Mouse (Mus musculus) kidney, postnatal 0 days (tissue): ENCODE measurements at regions not wholly inside any gene's neighbourhood (a gene's known extent, or its start where the extent isn't known, plus 50 kb on each side); places are given as distances from the start of the nearest gene placed in this dataset.

Experiments
- ATAC-seq: fragments of 200-750 bp; cut with Nextera tagmentation; replicated peaks from 2 replicates; pipeline ENCODE4 v1.8.0; 2017; ENCODE audit warnings: low read depth, moderate number of reproducible peaks, moderate TSS enrichment, moderate library complexity; ENCODE audit not compliant: low FRiP score
- DNase-seq: peaks from one replicate; pipeline ENCODE4 v3.0.0-alpha.2; 2016; ENCODE audit warnings: low spot score
- H3K27ac ChIP-seq: fragments of 300-500 bp; sonication (generic); 2 replicates; pipeline ENCODE4 v1.5.1; 2014; ENCODE audit warnings: mild to moderate bottlenecking
- H3K27me3 ChIP-seq: fragments of 300-500 bp; sonication (generic); 2 replicates; pipeline ENCODE4 v1.6.1; 2014; ENCODE audit warnings: low read length, mixed read lengths; ENCODE audit not compliant: insufficient read depth
- H3K36me3 ChIP-seq: fragments of 300-500 bp; sonication (generic); 2 replicates; pipeline ENCODE4 v1.6.1; 2014; ENCODE audit warnings: low read length, mixed read lengths; ENCODE audit not compliant: insufficient read depth
- H3K4me1 ChIP-seq: fragments of 300-500 bp; sonication (generic); replicated peaks from 2 replicates; pipeline ENCODE4 v1.6.1; 2014; ENCODE audit warnings: antibody characterized with exemption, low read length, mixed read lengths; ENCODE audit not compliant: insufficient read depth
- H3K4me2 ChIP-seq: fragments of 300-500 bp; sonication (generic); 2 replicates; pipeline ENCODE4 v1.6.1; 2014; ENCODE audit warnings: mild to moderate bottlenecking, low read length, moderate library complexity, mixed read lengths
- H3K4me3 ChIP-seq: fragments of 300-500 bp; sonication (generic); replicated peaks from 2 replicates; pipeline ENCODE4 v1.5.1; 2014; ENCODE audit warnings: low read depth, low read length
- H3K9ac ChIP-seq: fragments of 300-500 bp; sonication (generic); 2 replicates; pipeline ENCODE4 v1.6.1; 2014; ENCODE audit warnings: low read depth, low read length
- H3K9me3 ChIP-seq: fragments of 300-500 bp; sonication (generic); replicated peaks from 2 replicates; pipeline ENCODE4 v1.6.1; 2016; ENCODE audit warnings: low read length, inconsistent platforms, mixed read lengths
- CTCF ChIP-seq: IDR thresholded peaks from 2 replicates; pipeline ENCODE4 v1.5.1; 2016; ENCODE audit warnings: antibody characterized with exemption, low read depth, mild to moderate bottlenecking, moderate library complexity
- WGBS: fragments of 180-500 bp; shearing (Covaris S2); extraction: QIAGEN DNeasy Blood & Tissue Kit; methylation state at CpG from one replicate; pipeline ENCODE4 v1.1.7; 2014; 5-methylcytosine and 5-hydroxymethylcytosine counted together

DNA sequence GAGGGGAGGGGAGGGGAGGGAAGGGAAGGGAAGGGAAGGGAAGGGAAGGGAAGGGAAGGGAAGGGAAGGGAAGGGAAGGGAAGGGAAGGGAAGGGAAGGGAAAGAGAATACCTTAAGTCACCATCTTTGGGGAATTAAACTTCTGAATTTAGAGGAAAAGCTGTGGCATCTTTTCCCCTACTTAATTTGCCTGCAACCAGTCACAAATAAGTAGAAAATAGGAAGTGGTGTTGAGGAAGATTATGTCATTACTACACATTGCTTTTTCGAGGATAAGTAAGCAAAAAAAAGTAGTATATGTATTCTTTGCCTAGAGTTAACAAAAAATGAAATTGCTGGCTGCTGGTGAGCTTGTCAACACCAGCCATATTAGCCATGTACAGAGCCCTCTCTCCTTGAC is 51.4 kb upstream of the Nr4a2 start:
- H3K27ac ChIP-seq, result no peak overlapping the region
- WGBS, result 76% methylated on average over 1 of the region's 1 CpGs
- H3K9ac ChIP-seq, result no peak overlapping the region
- no peaks in the 10 kb centered on the region; the same call in 1 of the 2 replicates for H3K27me3 ChIP-seq
- H3K4me1 ChIP-seq, result no peaks in the 10 kb centered on the region
- DNase-seq, result no peak
- H3K4me2 ChIP-seq, result no peak overlapping the region
- no peak for TF ChIP-seq CTCF
- ATAC-seq, result no peak
- H3K9me3 ChIP-seq, result no peaks in the 10 kb centered on the region
- H3K36me3 ChIP-seq, result no peaks in the 10 kb centered on the region
- H3K4me3 ChIP-seq, result no peak overlapping the region
